Mouse (Mus musculus) liver, adult 2 months (tissue): ENCODE data around the gene Kctd17.

Experiments used
- CTCF ChIP-seq: fragments of 200-500 bp; IDR thresholded peaks from 2 replicates; pipeline ENCODE4 v1.5.1; 2011; ENCODE audit warnings: low read depth, low read length, control low read depth
- POLR2A ChIP-seq: fragments of 200-500 bp; IDR thresholded peaks from 2 replicates; pipeline ENCODE4 v1.6.1; 2011; ENCODE audit warnings: low read length, control low read depth; ENCODE audit not compliant: insufficient read depth; ENCODE audit errors: extremely low read depth

DNA sequence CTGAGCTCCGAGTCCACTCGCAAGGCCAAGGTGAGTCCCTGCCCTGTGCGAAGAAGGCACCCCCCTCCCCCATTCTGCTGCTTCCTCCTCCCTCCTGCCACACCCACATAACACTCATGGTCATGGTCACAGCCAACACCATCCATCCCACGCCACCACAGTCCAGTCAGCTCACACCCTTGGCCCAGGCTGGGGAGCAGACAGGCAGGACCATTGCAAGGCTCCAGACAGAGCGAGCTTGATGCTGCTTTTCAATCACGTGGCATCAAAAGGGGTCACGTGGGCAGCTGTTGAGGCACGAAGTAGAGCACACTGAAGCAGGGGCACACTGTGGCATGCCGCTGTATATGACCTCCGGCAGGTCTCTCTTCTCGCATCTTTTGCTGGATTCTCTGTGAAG is 7.3 kb downstream of the Kctd17 start:
- TF ChIP-seq POLR2A (no peak), CTCF (no peak)
